Mouse (Mus musculus) bone marrow, adult 2 months (tissue): ENCODE measurements around the gene Lzic. TPM values are rescaled to one million over a fixed set of nuclear protein-coding genes. Genes with fewer than 3 reads are reported as not detected.

Experiments used
- H3K27ac ChIP-seq: fragments of 200-500 bp; 2 replicates; pipeline ENCODE4 v1.5.1; 2012; ENCODE audit warnings: low read depth, mild to moderate bottlenecking, control low read depth, inconsistent platforms, low read length; ENCODE audit not compliant: control insufficient read depth, poor library complexity, insufficient read depth
- H3K4me1 ChIP-seq: fragments of 200-500 bp; 2 replicates; pipeline ENCODE4 v1.6.1; 2011; ENCODE audit warnings: low read length; ENCODE audit not compliant: control insufficient read depth, insufficient read depth
- H3K4me3 ChIP-seq: fragments of 200-500 bp; replicated peaks from 2 replicates; pipeline ENCODE3; 2011; ENCODE audit warnings: mild to moderate bottlenecking, low read depth, low read length, control low read depth; ENCODE audit not compliant: control insufficient read depth
- CTCF ChIP-seq: fragments of 200-500 bp; IDR thresholded peaks from 2 replicates; pipeline ENCODE4 v1.5.1; 2011; ENCODE audit warnings: low read length, control low read depth; ENCODE audit not compliant: control insufficient read depth, insufficient read depth
- POLR2A ChIP-seq: fragments of 200-500 bp; IDR thresholded peaks from 2 replicates; pipeline ENCODE4 v1.6.1; 2011; ENCODE audit warnings: low read depth, mild to moderate bottlenecking, control low read depth, low read length, borderline replicate concordance; ENCODE audit not compliant: control insufficient read depth
- WGBS: fragments of 180-500 bp; shearing (Covaris S2); methylation state at CpG from one replicate; pipeline ENCODE4 v1.1.7; 2018; 5-methylcytosine and 5-hydroxymethylcytosine counted together
- polyA plus RNA-seq: library from polyadenylated mRNA; stranded (reverse); fragments of >200 nt; gene quantifications from 2 replicates; pipeline ENCODE4 v1.2.4, GENCODE M21; 2011; ENCODE audit warnings: low replicate concordance; ENCODE audit not compliant: missing spikeins, insufficient read depth, insufficient read length

Gene Lzic
- polyA plus RNA-seq, 1 experiment: 14.5 TPM

DNA sequence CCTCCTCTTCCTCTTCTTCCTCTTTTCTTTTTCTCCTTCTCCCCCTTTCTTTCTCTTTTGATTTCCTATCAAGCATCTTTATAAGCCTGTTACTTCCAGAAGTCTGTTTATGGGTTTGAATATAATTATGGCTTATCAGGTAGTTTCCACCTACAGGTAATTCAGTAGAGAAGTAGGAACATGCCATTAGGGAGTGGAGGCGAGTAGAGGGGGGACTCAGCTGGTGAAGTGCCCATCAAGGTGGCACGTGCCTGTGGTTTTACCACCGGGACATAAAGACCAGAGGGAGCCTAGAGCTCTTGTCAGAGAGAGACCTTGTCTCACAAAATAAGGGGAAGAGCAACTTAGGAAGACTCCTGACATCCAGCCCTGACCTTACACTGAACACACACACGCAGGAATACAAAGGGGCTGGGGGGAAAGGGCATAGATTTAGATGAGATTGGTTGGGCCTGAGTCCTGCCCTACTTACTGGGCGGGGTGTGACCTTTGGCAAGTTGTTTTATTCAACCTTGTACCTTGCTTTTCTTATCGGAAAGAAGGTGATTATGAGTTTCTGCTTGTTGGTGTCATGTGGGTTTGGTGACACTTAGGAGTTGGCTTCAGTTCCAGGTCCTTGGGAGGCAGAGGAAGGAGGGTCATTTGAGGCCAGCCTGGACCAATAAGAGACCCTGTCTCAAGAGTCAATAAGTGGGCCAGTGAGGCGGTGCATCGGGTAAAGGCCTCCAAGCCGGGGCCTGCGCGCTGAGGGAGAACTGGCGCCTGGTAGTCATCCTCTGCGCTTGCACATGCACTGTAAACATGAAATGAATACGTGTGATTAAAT, 4.6 kb downstream of the Lzic start:
- TF ChIP-seq CTCF (no peak), POLR2A (no peak)
- 89% methylated on average over 14 of the region's 14 CpGs for WGBS
- Histone ChIP-seq H3K4me1 (no peaks in the 10 kb centered on the region), H3K4me3 (no peak overlapping the region), H3K27ac (no peak overlapping the region)

DNA sequence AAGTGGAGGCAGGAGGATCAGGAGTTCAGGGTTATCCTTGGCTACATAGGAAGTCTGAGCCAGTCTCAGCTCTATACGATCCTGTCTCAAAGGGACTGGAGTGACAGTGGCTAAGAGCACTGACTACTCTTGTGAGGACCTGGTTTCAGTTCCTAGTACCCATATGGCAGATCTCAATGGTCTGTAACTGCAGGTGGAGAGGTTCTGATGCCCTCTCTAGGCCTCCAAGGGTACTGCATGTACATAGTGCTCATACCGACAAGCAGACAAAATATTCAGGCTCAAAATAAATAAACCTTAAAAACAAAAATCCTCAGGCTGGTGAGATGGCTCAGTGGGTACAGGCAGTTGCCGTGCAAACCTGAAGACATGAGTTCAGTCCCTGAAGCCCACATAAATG, 6.1 kb downstream of the Lzic start:
- Histone ChIP-seq H3K4me1 (no peaks in the 10 kb centered on the region), H3K4me3 (no peak overlapping the region), H3K27ac (no peak overlapping the region)
- 90% methylated on average over 3 of the region's 3 CpGs for WGBS
- TF ChIP-seq POLR2A (no peak), CTCF (peak; percentile 7; the same call in 1 of the 2 replicates)

DNA sequence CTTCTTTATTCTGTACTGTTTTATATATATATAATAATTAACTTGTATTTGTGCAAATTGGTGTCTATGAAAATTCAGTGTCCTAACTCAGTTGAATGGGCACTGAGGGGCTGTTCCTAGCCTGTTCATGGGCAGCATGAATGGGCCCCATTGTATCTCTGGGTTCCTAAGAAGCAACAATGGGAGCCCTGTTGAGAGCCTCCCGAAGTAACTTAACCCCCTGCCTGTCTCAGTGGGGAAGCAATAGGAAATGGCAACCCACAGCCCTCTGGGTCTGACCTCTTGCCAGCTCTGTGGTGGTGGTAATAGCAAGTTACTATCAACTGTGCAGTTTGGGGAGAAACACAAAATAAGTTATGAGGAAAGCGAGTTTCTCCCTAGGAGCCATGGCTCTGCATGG, 11.6 kb downstream of the Lzic start:
- WGBS: 46% methylated on average over 2 of the region's 2 CpGs
- TF ChIP-seq POLR2A (no peak), CTCF (no peak)
- H3K27ac ChIP-seq: no peak overlapping the region
- no peaks in the 10 kb centered on the region for H3K4me1 ChIP-seq
- no peak overlapping the region for H3K4me3 ChIP-seq

DNA sequence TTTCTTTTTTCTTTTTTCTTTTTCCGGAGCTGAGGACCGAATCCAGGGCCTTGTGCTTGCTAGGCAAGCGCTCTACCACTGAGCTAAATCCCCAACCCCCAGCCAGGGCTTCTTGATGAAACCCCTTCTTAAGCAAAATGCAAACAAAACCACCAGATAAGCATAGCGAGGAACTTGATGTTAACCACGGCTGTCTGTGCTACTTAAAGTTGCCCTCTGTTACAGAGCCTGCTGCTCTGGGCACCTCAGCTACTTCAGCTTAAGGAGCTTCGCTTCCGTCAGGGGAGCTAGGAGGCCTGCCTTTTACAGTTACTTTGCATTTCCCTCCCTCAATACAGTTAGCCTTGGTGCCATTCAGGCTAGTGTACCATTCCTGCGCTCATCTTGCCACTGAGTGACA, 13.9 kb downstream of the Lzic start:
- WGBS: 73% methylated on average over 8 of the region's 8 CpGs
- H3K27ac ChIP-seq: no peak overlapping the region
- H3K4me3 ChIP-seq: no peak overlapping the region
- no peaks in the 10 kb centered on the region for H3K4me1 ChIP-seq
- TF ChIP-seq POLR2A (no peak), CTCF (no peak)

DNA sequence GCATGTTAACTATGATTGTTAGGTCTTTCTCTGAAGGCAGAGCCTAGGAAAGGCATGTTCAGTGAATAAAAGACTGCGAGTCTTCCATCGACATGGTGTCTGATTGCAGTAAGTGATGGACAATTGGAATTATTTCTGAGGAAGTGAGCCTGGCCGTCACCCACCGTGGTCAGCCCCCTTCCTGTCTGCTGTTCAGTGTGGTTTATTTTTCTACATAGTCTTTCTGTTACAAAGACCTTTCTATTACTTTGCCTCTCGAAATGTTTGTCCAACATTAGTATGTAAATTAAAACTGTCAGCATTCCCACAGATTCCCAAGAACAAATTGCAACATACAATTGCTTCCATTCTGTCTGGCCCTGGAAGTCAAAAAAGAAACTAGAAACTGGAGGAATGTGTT, 14.8 kb downstream of the Lzic start:
- TF ChIP-seq POLR2A (no peak), CTCF (no peak)
- Histone ChIP-seq H3K27ac (no peak overlapping the region), H3K4me1 (no peaks in the 10 kb centered on the region), H3K4me3 (no peak overlapping the region)
- WGBS: 24% methylated on average over 5 of the region's 5 CpGs

DNA sequence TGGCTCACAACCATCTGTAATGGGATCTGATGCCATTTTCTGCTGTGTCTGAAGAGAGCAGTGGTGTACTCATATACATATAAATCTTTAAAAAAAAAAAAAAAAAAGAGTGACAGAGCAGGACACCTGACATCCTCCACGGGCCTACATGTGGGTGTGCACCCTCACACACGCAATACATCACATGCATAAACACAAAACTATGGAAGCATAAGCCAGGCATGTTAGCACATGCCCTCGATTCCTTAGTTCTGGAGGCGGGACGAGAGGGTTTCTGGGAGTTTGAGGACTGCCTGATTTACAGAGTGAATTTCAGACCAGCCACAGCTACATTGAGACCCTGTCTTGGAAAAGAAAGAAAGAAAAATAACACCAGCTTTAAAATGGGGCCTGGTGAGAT, 19.3 kb downstream of the Lzic start:
- Histone ChIP-seq H3K4me3 (no peak overlapping the region), H3K27ac (no peak overlapping the region), H3K4me1 (no peaks in the 10 kb centered on the region)
- WGBS: 76% methylated on average over 5 of the region's 5 CpGs
- TF ChIP-seq CTCF (no peak), POLR2A (no peak)

DNA sequence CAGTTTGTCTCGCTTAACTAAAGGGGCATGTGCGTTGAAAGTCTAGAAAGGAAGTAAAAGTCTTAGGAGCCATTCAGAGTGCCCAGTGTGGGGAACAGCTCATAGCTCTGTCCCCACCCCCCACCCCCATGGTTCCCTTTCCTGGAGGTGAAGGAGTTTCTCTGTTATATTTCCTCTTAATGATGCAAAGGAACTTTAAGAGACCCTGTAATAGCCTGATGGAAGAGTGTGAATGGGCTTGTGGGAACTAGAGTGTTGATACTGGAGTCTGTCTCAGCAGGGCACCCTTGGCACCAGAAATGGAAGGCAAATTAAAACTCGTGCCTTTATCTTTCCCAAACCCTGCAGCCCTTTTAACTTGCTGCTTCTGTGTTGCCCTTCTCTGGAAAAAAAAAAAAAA, 19.8 kb downstream of the Lzic start:
- 7% methylated on average over 3 of the region's 3 CpGs for WGBS
- TF ChIP-seq CTCF (no peak), POLR2A (no peak)
- H3K4me1 ChIP-seq: no peaks in the 10 kb centered on the region
- no peak overlapping the region for H3K27ac ChIP-seq
- no peak overlapping the region for H3K4me3 ChIP-seq

DNA sequence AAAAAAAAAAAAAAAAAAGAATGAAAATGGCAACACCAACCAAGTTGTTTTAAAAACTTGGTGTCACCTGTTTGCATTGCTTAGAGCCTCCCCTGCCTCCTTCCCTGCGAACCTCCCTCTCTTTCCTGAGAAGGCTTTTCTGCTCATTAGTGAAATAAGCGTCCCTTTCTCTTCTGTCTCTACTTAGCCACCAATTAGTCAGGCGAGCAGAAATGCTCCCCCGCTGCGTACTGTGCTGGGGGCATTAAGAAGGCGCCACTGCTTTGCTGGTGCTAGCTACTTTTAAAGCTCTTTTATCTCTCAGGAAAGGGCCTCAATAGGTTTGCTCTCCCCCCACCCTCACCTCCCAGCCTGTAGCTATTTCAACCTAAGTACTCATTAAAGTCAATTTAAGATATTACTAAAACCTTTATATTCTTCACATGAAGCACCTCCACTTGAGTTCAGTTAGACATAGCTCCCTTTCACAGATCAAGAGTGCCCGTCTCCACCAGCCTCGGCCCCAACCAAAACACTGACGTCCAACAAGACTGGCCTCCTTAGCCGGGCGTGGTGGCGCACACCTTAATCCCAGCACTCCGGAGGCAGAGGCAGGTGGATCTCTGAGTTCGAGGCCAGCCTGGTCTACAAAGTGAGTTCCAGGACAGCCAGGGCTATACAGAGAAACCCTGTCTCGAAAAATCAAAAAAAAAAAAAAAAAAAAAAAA, 20.4 kb downstream of the Lzic start:
- no peak overlapping the region for H3K27ac ChIP-seq
- WGBS: 82% methylated on average over 15 of the region's 15 CpGs
- no peak overlapping the region for H3K4me3 ChIP-seq
- H3K4me1 ChIP-seq: no peaks in the 10 kb centered on the region
- TF ChIP-seq CTCF (no peak), POLR2A (no peak)

DNA sequence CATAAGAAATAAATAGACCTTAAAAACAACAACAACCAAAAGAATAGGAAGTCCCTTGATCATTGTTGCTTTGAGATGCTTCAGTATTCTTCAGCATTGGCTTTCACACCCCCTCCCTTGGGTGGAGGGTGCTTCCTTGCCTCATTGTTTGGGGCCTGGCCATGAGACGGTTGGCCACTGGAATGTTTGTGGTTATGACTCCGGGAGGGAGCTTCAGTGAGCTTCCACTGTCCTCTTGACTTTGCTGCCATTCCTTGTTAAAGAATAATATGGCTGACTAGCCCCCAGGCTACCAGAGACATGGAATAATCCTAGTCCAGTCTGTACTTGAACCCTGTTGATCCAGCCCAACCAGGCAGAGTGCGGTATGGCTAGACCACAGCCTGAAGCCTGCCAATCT, 21.9 kb downstream of the Lzic start:
- H3K4me1 ChIP-seq: no peaks in the 10 kb centered on the region
- no peak for TF ChIP-seq POLR2A
- TF ChIP-seq CTCF: no peak
- no peak overlapping the region for H3K4me3 ChIP-seq
- WGBS: 73% methylated on average over 3 of the region's 3 CpGs
- no peak overlapping the region for H3K27ac ChIP-seq
